In genomic region chr10:95416361-95416684, GRCm38 (mm10) we compare ENCODE assay signal across 8 mouse cellular contexts. TPM values are rescaled to one million over a fixed set of nuclear protein-coding genes. Genes with fewer than 3 reads are reported as not detected.
DNase-seq lines count a peak whose midpoint lies in the region; ATAC-seq and TF ChIP-seq lines count a peak whose summit lies in the region.

No protein-coding gene starts in this region.

- TF ChIP-seq CTCF in kidney, adult 2 months (conservative IDR thresholded peaks at IDR 0.05; ENCODE audit: insufficient read depth, insufficient read length, low read depth, low read length): no peak
- TF ChIP-seq CTCF in bone marrow, adult 2 months (IDR thresholded peaks at IDR 0.05; ENCODE audit: control insufficient read depth, insufficient read depth, low read length): no peak

- no peaks in the 10 kb centered on the region for H3K27me3 ChIP-seq in kidney, adult 2 months (replicated peaks; ENCODE audit: control insufficient read depth, insufficient read depth, low read length)
- H3K27me3 ChIP-seq in hindbrain, embryonic 12.5 days: 0 out of 2 replicates have a peak, but pooled peaks cover 11% of the 10 kb centered on the region
- H3K27me3 ChIP-seq in midbrain, embryonic 13.5 days: peaks cover 20% of the 10 kb centered on the region

- H3K4me2 ChIP-seq in hindbrain, embryonic 12.5 days (replicated peaks): peak overlapping the region; percentile 96
- peak overlapping the region; percentile 97 for H3K4me2 ChIP-seq in midbrain, embryonic 13.5 days (replicated peaks)

- H3K36me3 ChIP-seq in kidney, adult 2 months (ENCODE audit: control insufficient read depth, insufficient read depth, low read length): no peaks in the 10 kb centered on the region
- no peaks in the 10 kb centered on the region for H3K36me3 ChIP-seq in hindbrain, embryonic 12.5 days
- H3K36me3 ChIP-seq in midbrain, embryonic 13.5 days: no peaks in the 10 kb centered on the region

- H3K9ac ChIP-seq in hindbrain, embryonic 12.5 days: peak overlapping the region; percentile 83
- peak overlapping the region; percentile 76 for H3K9ac ChIP-seq in midbrain, embryonic 13.5 days (replicated peaks)

- TF ChIP-seq POLR2A in kidney, adult 2 months (IDR thresholded peaks at IDR 0.05; ENCODE audit: low read depth, low read length): no peak
- no peak for TF ChIP-seq POLR2A in bone marrow, adult 2 months (IDR thresholded peaks at IDR 0.05; ENCODE audit: borderline replicate concordance, control insufficient read depth, low read depth, low read length)

- intact Hi-C loops in left cerebral cortex, postnatal 36 days (cut with DNase I): loop anchor here (2.0 to 5.0 kb wide), 5 partner anchors 56 to 426 kb away; no protein-coding TSS in a partner anchor

- peak overlapping the region; percentile 58 for H3K4me3 ChIP-seq in kidney, adult 2 months (ENCODE audit: insufficient read depth, low read depth, low read length)
- peak overlapping the region; percentile 25 for H3K4me3 ChIP-seq in bone marrow, adult 2 months (replicated peaks; ENCODE audit: control insufficient read depth, low read depth, low read length)
- H3K4me3 ChIP-seq in hindbrain, embryonic 12.5 days: peak overlapping the region; percentile 68
- H3K4me3 ChIP-seq in midbrain, embryonic 13.5 days (replicated peaks): peak overlapping the region; percentile 83

- H3K9me3 ChIP-seq in hindbrain, embryonic 12.5 days (replicated peaks): no peaks in the 10 kb centered on the region
- no peaks in the 10 kb centered on the region for H3K9me3 ChIP-seq in midbrain, embryonic 13.5 days

- WGBS in kidney, adult 2 months: under 1% methylated on average over 34 of the region's 34 CpGs
- WGBS in bone marrow, adult 2 months: under 1% methylated on average over 34 of the region's 34 CpGs
- WGBS in hindbrain, embryonic 12.5 days: 1% methylated on average over 34 of the region's 34 CpGs
- WGBS in midbrain, embryonic 13.5 days: 0% methylated on average over 29 of the region's 34 CpGs

- no peak for DNase-seq in kidney, adult 2 months
- no peak for DNase-seq in kidney, postnatal 10 days
- DNase-seq in spleen, adult 12 weeks (ENCODE audit: low spot score): no peak
- DNase-seq in left cerebral cortex, postnatal 36 days (ENCODE audit: low spot score in 2 of 2): no peak
- no peak for DNase-seq in left cerebral cortex, adult 18-20 months (ENCODE audit: low spot score in 2 of 2)

- peaks cover 2% of the 10 kb centered on the region; the same call in 1 of the 2 replicates for H3K4me1 ChIP-seq in kidney, adult 2 months (ENCODE audit: control insufficient read depth, insufficient read depth, low read length)
- no peaks in the 10 kb centered on the region for H3K4me1 ChIP-seq in bone marrow, adult 2 months (ENCODE audit: control insufficient read depth, insufficient read depth, low read length)
- peaks cover 14% of the 10 kb centered on the region for H3K4me1 ChIP-seq in hindbrain, embryonic 12.5 days
- peaks cover 15% of the 10 kb centered on the region for H3K4me1 ChIP-seq in midbrain, embryonic 13.5 days (replicated peaks)

- H3K27ac ChIP-seq in kidney, adult 2 months (ENCODE audit: insufficient read depth, low read depth, low read length): peak overlapping the region; percentile 47; the same call in 1 of the 2 replicates
- H3K27ac ChIP-seq in bone marrow, adult 2 months (ENCODE audit: control insufficient read depth, insufficient read depth, low read depth, low read length, poor library complexity): no peak overlapping the region; the same call in 1 of the 2 replicates
- peak overlapping the region; percentile 90 for H3K27ac ChIP-seq in hindbrain, embryonic 12.5 days
- peak overlapping the region; percentile 92 for H3K27ac ChIP-seq in midbrain, embryonic 13.5 days

- ATAC-seq in hindbrain, embryonic 12.5 days (ENCODE audit: low FRiP score): peak; percentile 27; the same call in 1 of the 2 replicates
- ATAC-seq in midbrain, embryonic 13.5 days: no peak

RNA-seq across cellular contexts. Expression of gene Socs2, which starts 0.7 kb away (rescaled TPM):
- polyA plus RNA-seq in kidney, adult 2 months (2012; rRNA removed): 24.5 and 42.9 TPM in 2 replicates
- polyA plus RNA-seq in bone marrow, adult 2 months (2011; ENCODE audit: insufficient read depth, insufficient read length, low replicate concordance, missing spikeins): 7.1 and 22.7 TPM in 2 replicates
- polyA plus RNA-seq in hindbrain, embryonic 12.5 days (2016; fragmentation: Nextera tagmentation; extraction: Ambion mirVana): 82.8 and 85.0 TPM in 2 replicates
- 88.9 and 96.5 TPM in 2 replicates for polyA plus RNA-seq in midbrain, embryonic 13.5 days (2015; fragmentation: Nextera tagmentation; extraction: Ambion mirVana)
- 10 to 100 TPM; 26.5 to 38.5 TPM for total RNA-seq in left cerebral cortex, postnatal 36 days (2021)
- total RNA-seq in left cerebral cortex, adult 18-20 months (2021): 10 to 100 TPM; 26.9 to 31.7 TPM

Comparison
In these comparisons a context has a peak if more than half of its experiments do, and no peak if none do; other contexts are left out.
1. H3K4me3 ChIP-seq: peak in every context shown above with its lines; median percentile 83 in midbrain, embryonic 13.5 days; 68 in hindbrain, embryonic 12.5 days; 58 in kidney, adult 2 months; 25 in bone marrow, adult 2 months.